Mouse (Mus musculus) heart, postnatal 0 days (tissue): ENCODE data around the gene Unc5a.

Experiments used
- CTCF ChIP-seq: IDR thresholded peaks from 2 replicates; pipeline ENCODE4 v1.5.1; 2016; ENCODE audit warnings: antibody characterized with exemption, control low read depth, low read depth
- EP300 ChIP-seq: IDR thresholded peaks from 2 replicates; pipeline ENCODE4 v1.6.1; 2016; ENCODE audit warnings: antibody characterized with exemption, low read depth

GRCm38 (mm10) chr13:55011103-55011502 lies 61.9 kb downstream of the Unc5a start:
- TF ChIP-seq CTCF (no peak), EP300 (no peak)
